Mouse (Mus musculus) bone marrow, adult 2 months (tissue): Measurements from ENCODE around the gene Erbb4. TPM values are rescaled to one million over a fixed set of nuclear protein-coding genes. Genes with fewer than 3 reads are reported as not detected.

Experiments
- H3K27ac ChIP-seq: fragments of 200-500 bp; 2 replicates; pipeline ENCODE4 v1.5.1; 2012; ENCODE audit warnings: low read depth, mild to moderate bottlenecking, control low read depth, inconsistent platforms, low read length; ENCODE audit not compliant: control insufficient read depth, poor library complexity, insufficient read depth
- H3K4me1 ChIP-seq: fragments of 200-500 bp; 2 replicates; pipeline ENCODE4 v1.6.1; 2011; ENCODE audit warnings: low read length; ENCODE audit not compliant: control insufficient read depth, insufficient read depth
- H3K4me3 ChIP-seq: fragments of 200-500 bp; replicated peaks from 2 replicates; pipeline ENCODE3; 2011; ENCODE audit warnings: mild to moderate bottlenecking, low read depth, low read length, control low read depth; ENCODE audit not compliant: control insufficient read depth
- CTCF ChIP-seq: fragments of 200-500 bp; IDR thresholded peaks from 2 replicates; pipeline ENCODE4 v1.5.1; 2011; ENCODE audit warnings: low read length, control low read depth; ENCODE audit not compliant: control insufficient read depth, insufficient read depth
- POLR2A ChIP-seq: fragments of 200-500 bp; IDR thresholded peaks from 2 replicates; pipeline ENCODE4 v1.6.1; 2011; ENCODE audit warnings: low read depth, mild to moderate bottlenecking, control low read depth, low read length, borderline replicate concordance; ENCODE audit not compliant: control insufficient read depth
- WGBS: fragments of 180-500 bp; shearing (Covaris S2); methylation state at CpG from one replicate; pipeline ENCODE4 v1.1.7; 2018; 5-methylcytosine and 5-hydroxymethylcytosine counted together
- polyA plus RNA-seq: library from polyadenylated mRNA; stranded (reverse); fragments of >200 nt; gene quantifications from 2 replicates; pipeline ENCODE4 v1.2.4, GENCODE M21; 2011; ENCODE audit warnings: low replicate concordance; ENCODE audit not compliant: missing spikeins, insufficient read depth, insufficient read length

Erbb4 gene
- polyA plus RNA-seq, 1 experiment: not detected

- Histone ChIP-seq H3K4me1 (no peaks in the 10 kb centered on the region), H3K27ac (no peak overlapping the region), H3K4me3 (no peak overlapping the region)
- WGBS: 74% methylated on average over 1 of the region's 1 CpGs
- no peak for TF ChIP-seq POLR2A
- TF ChIP-seq CTCF: no peak
Observed at GRCm38 (mm10) chr1:68089623-68090022, 1018.2 kb downstream of the Erbb4 start.

DNA sequence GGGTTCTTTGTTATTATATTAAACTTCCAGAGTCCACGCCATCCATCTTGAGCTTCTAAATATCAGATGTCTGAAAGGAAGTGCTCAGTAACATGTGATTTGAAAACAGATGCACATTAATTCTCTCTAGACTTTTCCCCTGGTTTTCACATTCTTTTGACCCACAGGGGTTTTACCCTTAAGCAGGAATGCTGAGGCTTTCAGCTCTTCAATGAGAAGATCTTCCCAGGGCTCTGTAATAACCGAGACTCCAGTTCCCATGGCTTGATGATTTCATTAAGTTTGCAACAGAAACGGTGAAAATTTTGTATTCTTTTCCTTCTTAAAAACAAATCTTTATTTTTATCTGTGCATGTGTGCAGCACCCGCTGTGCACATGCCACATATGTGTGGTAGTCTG, 1051.4 kb downstream of the Erbb4 start:
- H3K27ac ChIP-seq: no peak overlapping the region
- no peaks in the 10 kb centered on the region for H3K4me1 ChIP-seq
- no peak overlapping the region for H3K4me3 ChIP-seq
- 60% methylated on average over 4 of the region's 4 CpGs for WGBS
- TF ChIP-seq POLR2A: no peak
- TF ChIP-seq CTCF: no peak

DNA sequence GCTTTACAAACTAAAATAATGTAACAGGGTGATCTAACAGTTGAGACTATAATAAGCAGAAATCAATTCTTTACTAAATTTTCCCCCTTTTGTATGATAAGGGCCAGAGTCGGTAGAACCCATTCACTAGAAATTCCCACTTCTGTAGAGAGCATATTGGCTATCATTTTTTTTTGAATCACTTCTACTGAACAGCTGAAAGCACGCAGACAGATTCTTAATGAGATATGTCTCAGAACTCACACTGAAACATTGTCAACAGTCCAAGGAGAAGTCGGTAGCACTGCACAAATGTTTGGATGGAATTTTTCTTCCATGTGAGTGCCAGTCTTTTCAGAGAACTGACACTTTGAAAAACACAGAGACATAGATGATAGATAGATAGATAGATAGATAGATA, 1053.1 kb downstream of the Erbb4 start:
- H3K27ac ChIP-seq: no peak overlapping the region
- 75% methylated on average over 3 of the region's 3 CpGs for WGBS
- TF ChIP-seq CTCF: no peak
- no peak for TF ChIP-seq POLR2A

GRCm38 (mm10) chr1:68049856-68050255, 1058.0 kb downstream of the Erbb4 start:
- TF ChIP-seq POLR2A: no peak
- TF ChIP-seq CTCF: no peak
- H3K4me3 ChIP-seq: no peak overlapping the region
- 66% methylated on average over 6 of the region's 6 CpGs for WGBS
- H3K27ac ChIP-seq: no peak overlapping the region
- H3K4me1 ChIP-seq: no peaks in the 10 kb centered on the region

More for the DNA sequence above, 1053.1 kb downstream of the Erbb4 start:
- no peak overlapping the region for H3K4me3 ChIP-seq
- H3K4me1 ChIP-seq: no peaks in the 10 kb centered on the region

DNA sequence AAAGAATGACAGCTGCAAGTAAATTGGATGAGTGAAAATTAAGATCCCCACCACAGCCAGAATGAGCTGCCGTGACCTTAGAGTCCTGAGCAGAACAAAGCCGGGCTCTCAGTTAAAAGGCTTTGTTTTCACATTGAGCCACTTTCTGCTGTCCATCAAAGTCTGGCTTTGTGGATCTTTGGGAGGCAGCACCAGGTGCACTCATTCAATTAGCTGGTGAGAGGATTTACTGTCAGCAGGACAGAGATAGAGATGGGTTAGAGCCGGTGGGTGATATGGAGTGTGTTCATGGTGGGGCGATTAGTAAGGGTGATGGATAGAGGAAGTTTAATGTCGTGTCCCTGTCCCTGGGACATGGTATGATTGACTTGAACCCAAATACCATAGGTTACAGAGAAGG, 1060.7 kb downstream of the Erbb4 start:
- no peak overlapping the region for H3K4me3 ChIP-seq
- no peaks in the 10 kb centered on the region for H3K4me1 ChIP-seq
- no peak for TF ChIP-seq CTCF
- no peak for TF ChIP-seq POLR2A
- H3K27ac ChIP-seq: no peak overlapping the region
- 46% methylated on average over 5 of the region's 5 CpGs for WGBS

GRCm38 (mm10) chr1:68046551-68046970, 1061.3 kb downstream of the Erbb4 start:
- TF ChIP-seq POLR2A: no peak
- no peak for TF ChIP-seq CTCF
- Histone ChIP-seq H3K27ac (no peak overlapping the region), H3K4me1 (no peaks in the 10 kb centered on the region), H3K4me3 (no peak overlapping the region)
- WGBS: 18% methylated on average over 7 of the region's 7 CpGs

- no peaks in the 10 kb centered on the region for H3K4me1 ChIP-seq
- TF ChIP-seq POLR2A (no peak), CTCF (no peak)
- no peak overlapping the region for H3K27ac ChIP-seq
- no peak overlapping the region for H3K4me3 ChIP-seq
Observed at GRCm38 (mm10) chr1:68024086-68024940, 1083.5 kb downstream of the Erbb4 start.

- 71% methylated on average over 1 of the region's 1 CpGs for WGBS
- no peak overlapping the region for H3K27ac ChIP-seq
- TF ChIP-seq CTCF: no peak
- H3K4me3 ChIP-seq: no peak overlapping the region
- H3K4me1 ChIP-seq: no peaks in the 10 kb centered on the region
Observed at GRCm38 (mm10) chr1:68020020-68020419, 1087.8 kb downstream of the Erbb4 start.
